Mouse (Mus musculus) kidney, postnatal 10 days (tissue): ENCODE data around the gene H2afz.
"Not testable (repeated sequence)": the region's sequence is repeated elsewhere in the genome, so short reads cannot be mapped to it uniquely, and the experiment has no call there.

Experiments
- DNase-seq: peaks from one replicate; pipeline ENCODE4 v3.0.0; 2021; ENCODE audit warnings: mixed read lengths

Gene H2afz

DNA sequence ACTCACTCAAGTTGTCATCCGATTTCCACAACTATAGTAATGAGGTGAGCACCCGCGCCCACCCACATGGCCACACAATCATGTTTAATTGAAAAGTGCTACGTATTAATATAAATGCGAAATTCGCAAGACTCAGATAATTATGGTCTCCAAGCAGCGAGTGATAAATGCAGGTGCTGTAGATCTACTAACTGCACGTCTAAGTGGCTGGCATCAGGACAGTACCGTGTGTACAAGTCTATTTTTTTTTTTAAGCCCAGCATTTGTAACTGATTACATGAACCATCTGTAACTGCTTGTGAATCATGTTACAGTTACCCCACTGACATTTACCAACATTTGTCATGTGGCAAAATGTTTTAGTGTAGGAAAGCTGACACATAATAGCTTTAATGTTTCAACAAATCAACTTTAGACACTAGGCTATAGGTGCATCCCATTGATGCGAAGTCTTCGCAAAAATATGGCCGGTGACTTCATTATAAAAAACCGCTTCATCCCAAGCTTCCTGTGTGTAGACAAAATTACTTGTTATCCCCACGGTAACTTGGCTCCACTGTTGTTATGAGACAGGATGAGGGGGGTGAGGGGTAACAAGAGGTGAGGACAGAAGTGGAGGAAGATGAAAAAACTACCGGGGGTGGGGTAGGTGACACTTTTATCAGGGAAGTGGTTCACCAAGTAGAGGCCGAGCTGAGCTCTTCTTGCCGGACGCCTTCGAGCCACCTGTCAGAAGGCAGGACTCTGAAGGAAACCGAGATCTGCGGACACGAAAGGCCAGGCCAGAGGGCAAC is 760 bp upstream of the H2afz start:
- DNase-seq, result no peak

- DNase-seq, result peak; percentile 94
These were observed 998 bp downstream of the H2afz start for GRCm38 (mm10) chr3:137864988-137865982.

GRCm38 (mm10) chr3:137867133-137867436 is 2.8 kb downstream of the H2afz start:
- no peak for DNase-seq

DNA sequence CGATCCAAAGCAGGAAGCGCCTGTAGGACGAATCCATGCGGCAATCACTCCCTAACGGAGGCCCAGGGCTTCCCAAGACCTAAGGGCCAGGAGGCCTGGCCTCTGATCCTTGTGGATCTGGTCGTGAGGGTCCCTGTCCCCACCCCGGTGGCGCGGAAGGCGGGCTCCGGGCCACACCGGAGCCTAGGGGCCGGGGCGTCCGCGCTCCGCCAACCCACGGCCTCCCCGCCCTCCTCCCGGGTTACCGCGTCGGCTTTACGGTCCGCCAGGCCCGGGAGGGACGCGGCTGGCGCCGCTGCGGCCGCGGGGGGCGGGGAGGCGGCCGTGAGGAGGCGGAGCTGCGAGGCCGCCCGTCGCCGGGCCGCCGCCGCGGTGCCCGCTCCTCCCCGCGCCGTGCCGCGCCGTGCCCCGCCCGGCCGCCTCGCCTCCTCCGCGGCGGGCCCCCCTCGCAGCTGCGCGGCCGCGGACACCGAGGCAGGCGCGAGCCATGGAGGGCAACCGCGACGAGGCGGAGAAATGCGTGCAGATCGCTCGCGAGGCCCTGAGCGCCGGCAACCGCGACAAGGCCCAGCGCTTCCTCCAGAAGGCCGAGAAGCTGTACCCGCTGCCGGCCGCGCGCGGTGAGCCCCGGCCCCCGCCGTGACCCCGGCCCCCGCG is 3.3 kb downstream of the H2afz start, which contains the start of gene Dnajb14:
Dnajb14 (plus strand) TSS at position 239 of the 657 bp plus-strand sequence.
- DNase-seq, result peak; percentile 69

GRCm38 (mm10) chr3:137868094-137868913 is 4.0 kb downstream of the H2afz start:
- DNase-seq, result no peak

DNA sequence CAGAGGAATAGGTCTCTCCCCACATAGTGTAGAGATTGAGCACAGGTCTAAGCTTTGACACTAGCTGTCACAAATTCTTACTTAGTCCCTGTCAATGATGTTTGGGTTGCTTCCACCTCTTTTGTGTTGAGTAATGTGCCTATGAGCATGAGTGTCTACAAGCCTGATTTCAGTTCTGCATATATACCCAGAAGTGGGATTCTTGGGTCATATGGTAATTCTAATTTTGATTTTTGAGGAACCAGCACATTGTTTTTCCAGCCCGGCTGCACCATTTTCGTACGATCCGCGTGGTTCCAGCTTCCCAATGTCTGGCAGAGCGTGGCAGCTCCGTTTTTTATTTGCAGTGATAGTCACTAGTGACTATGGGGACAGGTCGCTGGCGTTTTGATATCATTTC is 5.1 kb downstream of the H2afz start:
- DNase-seq, result no peak

DNA sequence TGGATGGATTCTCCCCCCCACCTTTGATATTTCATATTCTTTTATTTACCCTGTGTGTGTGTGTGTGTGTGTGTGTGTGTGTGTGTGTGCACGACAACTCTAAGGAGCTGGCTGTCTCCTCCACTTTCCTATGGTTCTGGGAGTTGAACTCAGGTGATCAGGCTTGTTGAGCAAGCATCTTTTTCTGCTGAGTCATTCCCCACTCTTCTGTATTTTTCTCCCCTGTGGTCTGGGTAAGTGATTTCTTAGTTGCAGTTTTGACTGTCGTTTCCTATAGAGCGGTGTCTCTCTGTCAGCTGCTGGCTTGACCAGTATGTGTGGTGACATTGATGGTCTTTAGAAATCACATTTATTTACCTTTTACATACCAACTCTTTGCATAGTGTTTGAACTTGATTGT is 15.0 kb downstream of the H2afz start:
- DNase-seq, result no peak

DNA sequence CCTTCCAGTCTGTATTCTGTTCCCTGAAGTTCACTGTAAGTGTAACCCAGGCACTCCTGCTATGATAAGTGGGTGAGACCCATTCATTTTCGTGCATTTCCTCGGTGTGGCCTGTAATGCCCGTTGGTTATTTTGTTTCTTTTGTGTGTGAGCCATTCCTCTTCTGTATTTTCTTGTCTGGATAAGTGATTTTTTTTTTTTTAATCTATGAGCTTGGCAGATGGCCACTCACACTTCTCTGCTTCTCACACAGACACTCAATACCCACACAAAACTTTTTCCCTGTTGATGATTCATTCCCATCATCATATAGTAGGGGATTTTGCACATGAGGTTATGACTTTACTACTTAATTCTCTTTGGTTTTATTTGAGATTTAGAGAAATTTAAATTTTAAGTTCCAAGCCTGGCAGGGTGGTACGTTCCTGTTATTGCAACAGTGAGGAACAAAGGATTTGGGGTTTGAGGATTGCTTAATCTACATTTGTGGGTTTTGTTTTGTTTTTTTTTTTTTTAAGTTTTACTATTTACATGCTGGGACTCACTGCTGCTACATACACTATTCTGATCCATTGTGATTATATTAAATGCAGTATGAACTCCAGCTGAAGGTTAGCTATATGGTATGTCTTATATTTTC is 15.9 kb downstream of the H2afz start:
- no peak for DNase-seq

GRCm38 (mm10) chr3:137881093-137881492 is 16.8 kb downstream of the H2afz start:
- no peak for DNase-seq

DNA sequence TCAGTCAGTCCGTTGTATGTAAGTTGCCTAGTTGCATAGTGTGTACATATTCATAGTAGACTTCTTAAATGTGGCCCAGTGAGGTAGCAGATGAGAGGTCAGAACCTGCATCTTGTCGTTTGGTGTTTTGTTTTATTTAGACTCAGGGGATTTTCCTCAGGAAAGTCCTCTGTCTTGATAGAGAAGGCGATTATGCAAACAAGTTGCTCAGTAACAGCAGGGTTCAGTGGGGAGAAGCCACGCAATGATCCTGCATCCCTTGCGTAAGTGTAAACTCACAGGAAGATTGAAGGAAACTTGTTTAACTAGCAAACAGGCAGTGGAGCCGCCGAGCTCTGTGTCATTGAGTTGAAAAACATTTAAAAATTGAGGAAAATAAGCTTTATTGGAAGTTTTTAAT is 23.7 kb downstream of the H2afz start:
- DNase-seq, result no peak

- DNase-seq, result no peak
These were observed 26.8 kb downstream of the H2afz start for GRCm38 (mm10) chr3:137891089-137891488.

DNA sequence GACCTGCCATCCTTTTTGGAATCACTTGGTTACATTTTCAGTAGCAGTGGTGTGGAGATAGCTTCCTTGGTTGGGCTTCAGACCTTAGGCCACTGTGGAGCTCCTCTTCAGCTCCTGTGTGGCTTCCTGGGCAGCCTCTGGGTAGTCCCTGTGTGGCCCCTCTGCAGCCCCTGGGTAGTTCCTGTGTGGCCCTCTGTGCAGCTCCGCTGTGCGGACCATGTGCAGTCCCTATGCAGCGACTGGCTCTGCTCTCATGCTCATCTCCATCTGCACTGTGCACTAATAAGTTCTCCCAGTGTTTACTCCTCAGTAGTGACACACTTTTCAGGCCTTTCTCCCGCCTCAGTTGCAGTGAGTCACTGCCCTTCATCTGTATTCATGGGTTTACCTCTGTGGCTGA is 27.8 kb downstream of the H2afz start:
- DNase-seq, result no peak

GRCm38 (mm10) chr3:137893789-137894188 is 29.5 kb downstream of the H2afz start:
- no peak for DNase-seq

GRCm38 (mm10) chr3:137895196-137895595 is 30.9 kb downstream of the H2afz start:
- peak; percentile 19 for DNase-seq

DNA sequence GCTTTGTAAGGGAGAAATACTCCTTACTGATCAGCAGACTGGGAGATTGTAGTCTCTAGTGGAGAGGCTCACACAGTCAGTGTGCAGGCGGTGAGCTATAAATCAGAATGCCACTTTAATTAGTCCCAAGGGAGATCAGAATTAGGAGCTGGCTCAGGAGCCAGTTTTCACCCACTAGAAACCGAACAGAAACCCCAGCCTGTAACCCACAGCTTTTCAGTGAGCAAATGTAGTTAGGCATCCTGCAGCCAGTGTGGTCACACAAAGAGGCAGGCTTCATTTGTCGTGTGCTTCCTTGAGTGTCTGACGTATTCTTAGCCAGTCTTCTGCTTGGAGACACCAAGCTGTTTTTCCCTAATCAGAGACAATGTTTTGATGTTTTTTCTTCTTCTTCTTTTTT is 32.1 kb downstream of the H2afz start:
- DNase-seq, result no peak

DNA sequence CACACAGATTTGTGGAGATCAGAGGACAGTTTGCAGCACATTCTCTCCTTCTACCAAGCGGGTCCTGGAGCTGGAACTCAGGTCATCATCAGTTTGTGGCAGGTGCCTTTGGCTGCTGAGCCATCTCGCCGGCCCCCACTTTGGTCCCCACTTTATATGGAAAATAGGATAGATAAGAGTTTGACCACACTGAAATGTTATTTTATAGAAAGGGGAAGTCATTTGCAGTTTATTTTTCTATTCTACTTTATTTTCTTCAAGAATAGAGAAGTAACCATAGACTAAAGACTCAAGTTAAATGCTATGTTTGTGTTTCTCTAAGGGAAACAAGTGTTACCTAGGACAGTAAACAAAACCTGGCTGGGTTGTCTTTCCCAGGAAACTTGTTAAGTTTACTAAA is 32.6 kb downstream of the H2afz start:
- DNase-seq, result no peak

DNA sequence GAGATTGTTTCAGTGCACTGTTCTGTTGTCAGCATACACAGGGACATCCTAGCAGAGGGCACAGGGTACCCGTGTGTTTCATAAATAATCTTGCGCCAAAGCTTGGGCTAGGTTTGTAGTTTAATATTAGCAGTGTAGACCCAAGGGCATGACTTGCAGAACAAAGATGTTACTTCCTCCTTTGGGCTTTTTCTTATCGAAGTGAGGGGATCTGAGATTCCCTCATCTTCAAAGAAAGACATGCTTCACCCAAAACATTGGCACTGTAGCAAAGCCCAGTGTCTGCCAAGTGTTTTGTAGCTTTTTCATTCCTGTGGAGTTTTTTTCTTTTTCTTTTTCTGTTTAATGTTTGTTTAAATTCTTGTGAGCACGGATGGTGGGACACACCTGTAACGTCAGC is 33.4 kb downstream of the H2afz start:
- no peak for DNase-seq

- no peak for DNase-seq
These were observed 35.9 kb downstream of the H2afz start for GRCm38 (mm10) chr3:137900149-137900548.

- DNase-seq, result no peak
These were observed 48.8 kb downstream of the H2afz start for GRCm38 (mm10) chr3:137913093-137913492.

GRCm38 (mm10) chr3:137914567-137914966 is 50.3 kb downstream of the H2afz start:
- not testable (repeated sequence) for DNase-seq
